Mouse (Mus musculus) cerebellum, adult 8-10 months (tissue): ENCODE results near the gene Flna.

Source experiments
- DNase-seq: peaks from one replicate; pipeline ENCODE4 v3.0.0; 2022

The Flna gene

GRCm38 (mm10) chrX:74249615-74250014 is at the start of gene Flna:
Gene Flna, minus strand, starts transcription at chrX:74249820.
- DNase-seq, result peak; percentile 67

GRCm38 (mm10) chrX:74298348-74298747 is 48.7 kb upstream of the Flna start:
- no peak for DNase-seq

GRCm38 (mm10) chrX:74296538-74297448 is 47.2 kb upstream of the Flna start, which contains the start of gene Atp6ap1:
Gene Atp6ap1, plus strand, starts transcription at chrX:74297097.
- peak; percentile 91 for DNase-seq

- DNase-seq, result no peak
Observed at GRCm38 (mm10) chrX:74293431-74293830, 43.8 kb upstream of the Flna start.

GRCm38 (mm10) chrX:74283092-74283437 is 33.4 kb upstream of the Flna start:
- no peak for DNase-seq

GRCm38 (mm10) chrX:74282395-74283091 is 32.9 kb upstream of the Flna start:
- peak; percentile 75 for DNase-seq

- peak; percentile 67 for DNase-seq
Observed at GRCm38 (mm10) chrX:74281732-74282394, 32.2 kb upstream of the Flna start, which contains the start of the genes Taz and Dnase1l1. Gene Taz, plus strand, starts transcription at chrX:74281912. Gene Dnase1l1, minus strand, starts transcription at chrX:74282337.

- no peak for DNase-seq
Observed at GRCm38 (mm10) chrX:74281041-74281731, 31.6 kb upstream of the Flna start.

GRCm38 (mm10) chrX:74277916-74278315 is 28.3 kb upstream of the Flna start:
- no peak for DNase-seq

- DNase-seq, result no peak
Observed at GRCm38 (mm10) chrX:74273422-74274322, 24.1 kb upstream of the Flna start.

GRCm38 (mm10) chrX:74270902-74271551 is 21.4 kb upstream of the Flna start:
- no peak for DNase-seq

- DNase-seq, result peak; percentile 85
Observed at GRCm38 (mm10) chrX:74270062-74270901, 20.7 kb upstream of the Flna start, which contains the start of gene Rpl10. Gene Rpl10, plus strand, starts transcription at chrX:74270812.

- DNase-seq, result peak; percentile 34
Observed at GRCm38 (mm10) chrX:74269736-74270061, 20.1 kb upstream of the Flna start.

GRCm38 (mm10) chrX:74257746-74258145 is 8.1 kb upstream of the Flna start:
- no peak for DNase-seq

GRCm38 (mm10) chrX:74254888-74255565 is 5.4 kb upstream of the Flna start:
- DNase-seq, result no peak

- peak; percentile 82 for DNase-seq
Observed at GRCm38 (mm10) chrX:74254153-74254887, 4.7 kb upstream of the Flna start, which contains the start of gene Emd. Gene Emd, plus strand, starts transcription at chrX:74254687.

GRCm38 (mm10) chrX:74248651-74249050 is 969 bp downstream of the Flna start:
- peak; percentile 50 for DNase-seq

- DNase-seq, result peak; percentile 28
Observed at GRCm38 (mm10) chrX:74246693-74247092, 2.9 kb downstream of the Flna start.
